Mouse (Mus musculus) erythroblast, embryonic 14.5 days (primary cell): ENCODE measurements around the gene Zfp335.

Source experiments
- GATA1 ChIP-seq: IDR thresholded peaks from 2 replicates; pipeline ENCODE4 v1.6.1; 2012; ENCODE audit warnings: low read length, inconsistent platforms, mixed read lengths
- TAL1 ChIP-seq: IDR thresholded peaks from 3 replicates; pipeline ENCODE4 v1.6.1; 2012; ENCODE audit warnings: low read length, inconsistent platforms, mixed read lengths

DNA sequence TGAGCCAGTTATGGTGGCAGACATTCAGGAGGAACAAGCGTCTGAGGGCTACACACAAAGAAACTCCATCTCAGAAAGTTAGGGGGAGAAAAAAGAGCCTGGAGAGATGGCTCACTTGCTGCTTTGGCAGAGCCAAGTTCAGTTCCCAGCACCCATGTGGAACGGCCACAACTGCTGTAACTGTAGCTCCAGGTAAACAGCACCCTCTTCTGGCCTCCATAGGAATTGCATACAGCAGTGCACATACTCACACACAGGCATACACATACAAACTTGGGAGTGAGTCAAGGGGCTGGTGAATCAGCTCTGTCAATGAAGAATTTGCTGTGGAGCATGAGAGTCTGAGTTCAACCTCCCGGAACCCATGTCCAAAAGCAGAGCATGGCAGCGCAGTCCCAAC is 5.5 kb downstream of the Zfp335 start:
- TF ChIP-seq TAL1 (no peak), GATA1 (no peak)
